Mouse (Mus musculus) G1E (cell line): Measurements from ENCODE around the gene Gtf2a2. TPM values are rescaled to one million over a fixed set of nuclear protein-coding genes. Genes with fewer than 3 reads are reported as not detected.
"Not testable (repeated sequence)": the region's sequence is repeated elsewhere in the genome, so short reads cannot be mapped to it uniquely, and the experiment has no call there.

ENCODE experiments used
- ATAC-seq: 2 replicates; pipeline ENCODE4 v1.8.0; 2016; ENCODE audit warnings: mild to moderate bottlenecking; ENCODE audit not compliant: insufficient number of reproducible peaks, poor library complexity, low FRiP score, severe bottlenecking; ENCODE audit errors: extremely low read depth
- DNase-seq: peaks from one replicate; pipeline ENCODE4 v3.0.0; 2012; ENCODE audit warnings: low spot score
- H3K27me3 ChIP-seq: 2 replicates; pipeline ENCODE4 v1.6.1; 2012; ENCODE audit warnings: mild to moderate bottlenecking, low read length, inconsistent platforms; ENCODE audit not compliant: insufficient read depth
- H3K36me3 ChIP-seq: replicated peaks from 2 replicates; pipeline ENCODE3; 2012; ENCODE audit warnings: mild to moderate bottlenecking, inconsistent platforms
- H3K4me1 ChIP-seq: 2 replicates; pipeline ENCODE4 v1.6.1; 2012; ENCODE audit warnings: low read depth, low read length, inconsistent platforms, mixed read lengths; ENCODE audit not compliant: insufficient read depth
- H3K4me3 ChIP-seq: 2 replicates; pipeline ENCODE4 v1.5.1; 2012; ENCODE audit warnings: low read depth, mild to moderate bottlenecking, inconsistent platforms, low read length, moderate library complexity, mixed read lengths
- H3K9me3 ChIP-seq: replicated peaks from 2 replicates; pipeline ENCODE4 v1.6.1; 2012; ENCODE audit warnings: inconsistent platforms
- CTCF ChIP-seq: IDR thresholded peaks from 2 replicates; pipeline ENCODE4 v1.5.1; 2012; ENCODE audit warnings: low read depth, low read length, inconsistent platforms, mixed read lengths
- GATA1 ChIP-seq: IDR thresholded peaks from 2 replicates; pipeline ENCODE4 v1.6.1; 2012; ENCODE audit warnings: borderline replicate concordance, low read length, inconsistent platforms, mixed read lengths
- GATA2 ChIP-seq: IDR thresholded peaks from 2 replicates; pipeline ENCODE4 v1.6.1; 2012; ENCODE audit warnings: low read depth, low read length, inconsistent platforms, borderline replicate concordance
- POLR2AphosphoS5 ChIP-seq: IDR thresholded peaks from 2 replicates; pipeline ENCODE4 v1.6.1; 2012; ENCODE audit warnings: low read depth, low read length, inconsistent platforms; ENCODE audit not compliant: insufficient replicate concordance
- TAL1 ChIP-seq: conservative IDR thresholded peaks from 2 replicates; pipeline ENCODE4 v1.6.1; 2012; ENCODE audit warnings: low read depth, low read length, inconsistent platforms, mixed read lengths
- polyA plus RNA-seq: library from polyadenylated mRNA; stranded (reverse); fragments of >175 nt; gene quantifications from 2 replicates; pipeline ENCODE4 v1.2.3, GENCODE M21; 2012
- total RNA-seq, 2 experiments: library from RNA; stranded (forward) in 1 of 2; stranded (reverse) in 1 of 2; fragments of 200-1000 nt in 1 of 2; fragments of >200 nt in 1 of 2; fragmentation: Nextera tagmentation in 1 of 2; gene quantifications; 2 replicates each; pipeline ENCODE4 v1.2.3; 2014 to 2017

Gene Gtf2a2
- total and polyA plus RNA-seq, 3 experiments: 67.6 to 188 (median 83.4) TPM

- TF ChIP-seq TAL1 (no peak), CTCF (no peak), GATA2 (no peak), POLR2AphosphoS5 (no peak), GATA1 (no peak)
- DNase-seq (no peak), ATAC-seq (no peak)
- Histone ChIP-seq H3K4me1 (peaks cover 46% of the 10 kb centered on the region), H3K27me3 (no peaks in the 10 kb centered on the region), H3K36me3 (peaks cover 62% of the 10 kb centered on the region), H3K4me3 (no peak overlapping the region), H3K9me3 (no peaks in the 10 kb centered on the region)
Observed at GRCm38 (mm10) chr9:70018879-70019278, 6.5 kb downstream of the Gtf2a2 start.

GRCm38 (mm10) chr9:70021610-70022009 lies 9.3 kb downstream of the Gtf2a2 start:
- Histone ChIP-seq H3K9me3 (no peaks in the 10 kb centered on the region), H3K4me3 (no peak overlapping the region), H3K27me3 (no peaks in the 10 kb centered on the region), H3K4me1 (peaks cover 38% of the 10 kb centered on the region), H3K36me3 (peaks cover 49% of the 10 kb centered on the region)
- ATAC-seq: no peak
- TF ChIP-seq POLR2AphosphoS5: no peak
- no peak for TF ChIP-seq GATA1
- TF ChIP-seq TAL1: no peak
- no peak for TF ChIP-seq GATA2
- no peak for TF ChIP-seq CTCF
- no peak for DNase-seq

GRCm38 (mm10) chr9:70022083-70022482 lies 9.7 kb downstream of the Gtf2a2 start:
- DNase-seq (no peak), ATAC-seq (no peak)
- H3K9me3 ChIP-seq: no peaks in the 10 kb centered on the region
- H3K4me1 ChIP-seq: peaks cover 34% of the 10 kb centered on the region
- no peak overlapping the region for H3K4me3 ChIP-seq
- H3K27me3 ChIP-seq: no peaks in the 10 kb centered on the region; the same call in 1 of the 2 replicates
- peaks cover 45% of the 10 kb centered on the region for H3K36me3 ChIP-seq
- no peak for TF ChIP-seq GATA2
- no peak for TF ChIP-seq CTCF
- no peak for TF ChIP-seq POLR2AphosphoS5
- no peak for TF ChIP-seq TAL1
- TF ChIP-seq GATA1: no peak

- peaks cover 35% of the 10 kb centered on the region for H3K36me3 ChIP-seq
- ATAC-seq, DNase-seq, H3K4me3 ChIP-seq, H3K9me3 ChIP-seq, H3K27me3 ChIP-seq: not testable (repeated sequence)
- peaks cover 32% of the 10 kb centered on the region for H3K4me1 ChIP-seq
Observed at GRCm38 (mm10) chr9:70023615-70024014, 11.3 kb downstream of the Gtf2a2 start.

GRCm38 (mm10) chr9:70024648-70025047 lies 12.3 kb downstream of the Gtf2a2 start:
- peaks cover 4% of the 10 kb centered on the region for H3K27me3 ChIP-seq
- peaks cover 29% of the 10 kb centered on the region for H3K4me1 ChIP-seq
- TF ChIP-seq GATA2 (no peak), GATA1 (no peak), TAL1 (no peak), POLR2AphosphoS5 (no peak), CTCF (no peak)
- no peak for ATAC-seq
- H3K4me3 ChIP-seq: no peak overlapping the region
- no peak for DNase-seq
- peaks cover 29% of the 10 kb centered on the region for H3K36me3 ChIP-seq
- H3K9me3 ChIP-seq: no peaks in the 10 kb centered on the region

GRCm38 (mm10) chr9:70025365-70026012 lies 13.1 kb downstream of the Gtf2a2 start:
- TF ChIP-seq GATA2: no peak
- TF ChIP-seq TAL1: no peak
- no peak for TF ChIP-seq GATA1
- TF ChIP-seq CTCF: no peak
- TF ChIP-seq POLR2AphosphoS5: no peak
- ATAC-seq: no peak
- H3K9me3 ChIP-seq: no peaks in the 10 kb centered on the region
- no peak for DNase-seq
- H3K36me3 ChIP-seq: peaks cover 21% of the 10 kb centered on the region
- peaks cover 10% of the 10 kb centered on the region for H3K27me3 ChIP-seq
- no peak overlapping the region for H3K4me3 ChIP-seq
- peaks cover 29% of the 10 kb centered on the region for H3K4me1 ChIP-seq

- Histone ChIP-seq H3K27me3 (peaks cover 51% of the 10 kb centered on the region), H3K36me3 (no peaks in the 10 kb centered on the region), H3K4me1 (peaks cover 4% of the 10 kb centered on the region; the same call in 1 of the 2 replicates), H3K4me3 (no peak overlapping the region), H3K9me3 (no peaks in the 10 kb centered on the region)
- no peak for ATAC-seq
- DNase-seq: no peak
- TF ChIP-seq TAL1 (no peak), CTCF (no peak), POLR2AphosphoS5 (no peak), GATA2 (no peak), GATA1 (no peak)
Observed at GRCm38 (mm10) chr9:70032167-70032566, 19.8 kb downstream of the Gtf2a2 start.
